Mouse (Mus musculus) limb, embryonic 11.5 days (tissue): ENCODE measurements around the gene Dennd5a. TPM values are rescaled to one million over a fixed set of nuclear protein-coding genes. Genes with fewer than 3 reads are reported as not detected.

Experiments
- ATAC-seq: fragments of 200-750 bp; cut with Nextera tagmentation; 2 replicates; pipeline ENCODE4 v1.8.0; 2017; ENCODE audit warnings: low read depth; ENCODE audit not compliant: insufficient number of reproducible peaks, low FRiP score, low TSS enrichment
- DNase-seq: peaks from one replicate; pipeline ENCODE4 v3.0.0-alpha.2; 2015; ENCODE audit warnings: low spot score
- H3K27ac ChIP-seq: fragments of 300-500 bp; sonication (generic); replicated peaks from 2 replicates; pipeline ENCODE4 v1.5.1; 2014; ENCODE audit warnings: low read depth, mild to moderate bottlenecking, low read length
- H3K27me3 ChIP-seq: fragments of 300-500 bp; sonication (generic); 2 replicates; pipeline ENCODE4 v1.6.1; 2014; ENCODE audit warnings: mild to moderate bottlenecking, low read length, mixed read lengths; ENCODE audit not compliant: control insufficient read depth, insufficient read depth
- H3K36me3 ChIP-seq: fragments of 300-500 bp; sonication (generic); 2 replicates; pipeline ENCODE4 v1.6.1; 2014; ENCODE audit warnings: mild to moderate bottlenecking, low read length, moderate library complexity, mixed read lengths; ENCODE audit not compliant: control insufficient read depth, insufficient read depth
- H3K4me1 ChIP-seq: fragments of 300-500 bp; sonication (generic); 2 replicates; pipeline ENCODE4 v1.6.1; 2014; ENCODE audit warnings: low read length, mixed read lengths; ENCODE audit not compliant: control insufficient read depth, insufficient read depth
- H3K4me2 ChIP-seq: fragments of 300-500 bp; sonication (generic); 2 replicates; pipeline ENCODE4 v1.6.1; 2014; ENCODE audit warnings: low read depth, mild to moderate bottlenecking, moderate library complexity; ENCODE audit not compliant: severe bottlenecking
- H3K4me3 ChIP-seq: fragments of 300-500 bp; sonication (generic); 2 replicates; pipeline ENCODE4 v1.5.1; 2014; ENCODE audit warnings: low read depth, low read length
- H3K9ac ChIP-seq: fragments of 300-500 bp; sonication (generic); 2 replicates; pipeline ENCODE4 v1.6.1; 2014; ENCODE audit warnings: mild to moderate bottlenecking, low read length
- H3K9me3 ChIP-seq: fragments of 300-500 bp; sonication (generic); 2 replicates; pipeline ENCODE4 v1.6.1; 2016; ENCODE audit warnings: low read length; ENCODE audit not compliant: control insufficient read depth
- WGBS: fragments of 180-500 bp; shearing (Covaris S2); extraction: QIAGEN DNeasy Blood & Tissue Kit; methylation state at CpG from one replicate; pipeline ENCODE4 v1.1.7; 2014; 5-methylcytosine and 5-hydroxymethylcytosine counted together
- polyA plus RNA-seq: library from polyadenylated mRNA; unstranded; fragments of >200 nt; fragmentation: Nextera tagmentation; extraction: Ambion mirVana; gene quantifications from 2 replicates; pipeline ENCODE4 v1.2.1, GENCODE M21; 2014

The Dennd5a gene
- polyA plus RNA-seq, 1 experiment from 2014 or later, result 47.2 TPM

GRCm38 (mm10) chr7:109969542-109969941, 9.3 kb upstream of the Dennd5a start:
- Histone ChIP-seq H3K27me3 (no peaks in the 10 kb centered on the region), H3K27ac (no peak overlapping the region), H3K9ac (no peak overlapping the region), H3K4me3 (no peak overlapping the region), H3K36me3 (no peaks in the 10 kb centered on the region), H3K4me2 (no peak overlapping the region), H3K4me1 (no peaks in the 10 kb centered on the region), H3K9me3 (no peaks in the 10 kb centered on the region; the same call in 1 of the 2 replicates)
- DNase-seq (no peak), ATAC-seq (no peak)

GRCm38 (mm10) chr7:109968924-109969450, 8.7 kb upstream of the Dennd5a start:
- Histone ChIP-seq H3K27ac (no peak overlapping the region), H3K9me3 (no peaks in the 10 kb centered on the region; the same call in 1 of the 2 replicates), H3K36me3 (no peaks in the 10 kb centered on the region), H3K27me3 (no peaks in the 10 kb centered on the region), H3K9ac (no peak overlapping the region), H3K4me2 (no peak overlapping the region), H3K4me3 (no peak overlapping the region), H3K4me1 (no peaks in the 10 kb centered on the region)
- WGBS, result 0% methylated on average over 1 of the region's 2 CpGs
- ATAC-seq (no peak), DNase-seq (no peak)

- H3K9ac ChIP-seq, result no peak overlapping the region
- H3K36me3 ChIP-seq, result no peaks in the 10 kb centered on the region
- no peaks in the 10 kb centered on the region for H3K27me3 ChIP-seq
- WGBS, result 86% methylated on average over 11 of the region's 11 CpGs
- no peak overlapping the region for H3K4me3 ChIP-seq
- no peaks in the 10 kb centered on the region for H3K4me1 ChIP-seq
- no peaks in the 10 kb centered on the region; the same call in 1 of the 2 replicates for H3K9me3 ChIP-seq
- no peak for ATAC-seq
- H3K4me2 ChIP-seq, result no peak overlapping the region
- no peak for DNase-seq
- no peak overlapping the region for H3K27ac ChIP-seq
These were observed 7.7 kb upstream of the Dennd5a start for GRCm38 (mm10) chr7:109967805-109968579.

- H3K9ac ChIP-seq, result no peak overlapping the region
These were observed 5.4 kb upstream of the Dennd5a start for GRCm38 (mm10) chr7:109965658-109966057.

GRCm38 (mm10) chr7:109963707-109964106, 3.4 kb upstream of the Dennd5a start:
- Histone ChIP-seq H3K4me3 (no peak overlapping the region), H3K4me2 (no peak overlapping the region), H3K9ac (no peak overlapping the region), H3K27ac (no peak overlapping the region), H3K36me3 (no peaks in the 10 kb centered on the region), H3K9me3 (no peaks in the 10 kb centered on the region; the same call in 1 of the 2 replicates), H3K27me3 (no peaks in the 10 kb centered on the region), H3K4me1 (0 out of 2 replicates have a peak, but pooled peaks cover 3% of the 10 kb centered on the region)
- ATAC-seq (no peak), DNase-seq (no peak)
- WGBS, result 93% methylated on average over 4 of the region's 4 CpGs

More at GRCm38 (mm10) chr7:109965658-109966057, 5.4 kb upstream of the Dennd5a start:
- DNase-seq, result no peak
- H3K4me3 ChIP-seq, result no peak overlapping the region
- no peak for ATAC-seq
- H3K36me3 ChIP-seq, result no peaks in the 10 kb centered on the region
- H3K27me3 ChIP-seq, result no peaks in the 10 kb centered on the region
- H3K9me3 ChIP-seq, result no peaks in the 10 kb centered on the region; the same call in 1 of the 2 replicates
- H3K4me2 ChIP-seq, result no peak overlapping the region
- H3K4me1 ChIP-seq, result no peaks in the 10 kb centered on the region
- no peak overlapping the region for H3K27ac ChIP-seq

GRCm38 (mm10) chr7:109962596-109962995, 2.3 kb upstream of the Dennd5a start:
- no peak for DNase-seq
- Histone ChIP-seq H3K9me3 (no peaks in the 10 kb centered on the region; the same call in 1 of the 2 replicates), H3K36me3 (no peaks in the 10 kb centered on the region), H3K27me3 (no peaks in the 10 kb centered on the region), H3K4me1 (0 out of 2 replicates have a peak, but pooled peaks cover 3% of the 10 kb centered on the region), H3K4me2 (no peak overlapping the region), H3K27ac (no peak overlapping the region), H3K9ac (no peak overlapping the region), H3K4me3 (no peak overlapping the region)
- no peak for ATAC-seq
- 81% methylated on average over 4 of the region's 4 CpGs for WGBS

GRCm38 (mm10) chr7:109961570-109961969, 1.3 kb upstream of the Dennd5a start:
- 89% methylated on average over 2 of the region's 2 CpGs for WGBS
- DNase-seq (no peak), ATAC-seq (no peak)
- 0 out of 2 replicates have a peak, but pooled peaks cover 3% of the 10 kb centered on the region for H3K4me1 ChIP-seq
- H3K9ac ChIP-seq, result no peak overlapping the region
- no peaks in the 10 kb centered on the region for H3K36me3 ChIP-seq
- no peaks in the 10 kb centered on the region for H3K27me3 ChIP-seq
- H3K4me2 ChIP-seq, result no peak overlapping the region
- no peak overlapping the region for H3K4me3 ChIP-seq
- no peaks in the 10 kb centered on the region; the same call in 1 of the 2 replicates for H3K9me3 ChIP-seq
- H3K27ac ChIP-seq, result no peak overlapping the region

- no peaks in the 10 kb centered on the region for H3K36me3 ChIP-seq
- 9% methylated on average over 13 of the region's 13 CpGs for WGBS
- ATAC-seq (0 out of 2 replicates have a peak, but pooled peaks have one; percentile 10), DNase-seq (no peak)
- peak overlapping the region; percentile 86 for H3K4me3 ChIP-seq
- 0 out of 2 replicates have a peak, but pooled peaks cover 3% of the 10 kb centered on the region for H3K4me1 ChIP-seq
- H3K4me2 ChIP-seq, result peak overlapping the region; percentile 77
- peak overlapping the region; percentile 88 for H3K27ac ChIP-seq
- H3K9ac ChIP-seq, result peak overlapping the region; percentile 95
- no peaks in the 10 kb centered on the region for H3K27me3 ChIP-seq
- no peaks in the 10 kb centered on the region; the same call in 1 of the 2 replicates for H3K9me3 ChIP-seq
These were observed 414 bp upstream of the Dennd5a start for GRCm38 (mm10) chr7:109960613-109961154.
